Mouse (Mus musculus): ENCODE data around the gene Zmynd8. TPM values are rescaled to one million over a fixed set of nuclear protein-coding genes. Genes with fewer than 3 reads are reported as not detected.
A peak's percentile ranks its signal among the peaks of the same experiment; 100 is the strongest.

The Zmynd8 gene
- total and polyA plus RNA-seq, 3 experiments, result 30.3 to 89.2 (median 41.6) TPM

GRCm38 (mm10) chr2:165855641-165856301 is 43.0 kb downstream of the Zmynd8 start:
- Histone ChIP-seq H3K27ac (ENCODE audit: control insufficient read depth, low read depth, low read length) (no peak overlapping the region), H3K4me1 (ENCODE audit: control insufficient read depth in 1 of 2, insufficient read depth in 2 of 2, low read length in 2 of 2) (peaks cover 5 to 38% of the 10 kb centered on the region in 2 experiments; a peak in 3 of 4 replicates), H3K4me3 (ENCODE audit: control insufficient read depth in 1 of 2, insufficient read depth in 1 of 2, low read depth in 2 of 2, low read length in 2 of 2) (no peak overlapping the region), H3K27me3 (ENCODE audit: control insufficient read depth in 1 of 2, insufficient read depth in 2 of 2, low read length in 2 of 2) (no peaks in the 10 kb centered on the region), H3K9ac (ENCODE audit: control insufficient read depth, low read depth, low read length, poor library complexity, severe bottlenecking) (no peak overlapping the region), H3K9me3 (replicated peaks; ENCODE audit: insufficient read depth, low read length) (no peaks in the 10 kb centered on the region), H3K36me3 (ENCODE audit: control insufficient read depth in 1 of 2, insufficient read depth in 2 of 2, low read length in 2 of 2) (peaks cover 12 to 23% of the 10 kb centered on the region in 2 experiments), H3K79me2 (ENCODE audit: control insufficient read depth, insufficient read depth, low read length, poor library complexity) (peaks cover 71% of the 10 kb centered on the region)
- peak; percentile 19 for DNase-seq (ENCODE audit: low read depth, low spot score)
- TF ChIP-seq KAT2A (conservative IDR thresholded peaks at IDR 0.05; ENCODE audit: low read depth, low read length) (no peak), HCFC1 (IDR thresholded peaks at IDR 0.05; ENCODE audit: low read depth, low read length) (no peak), ZNF384 (IDR thresholded peaks at IDR 0.05; ENCODE audit: low read depth, low read length) (no peak), RAD21 (IDR thresholded peaks at IDR 0.05; ENCODE audit: low read depth, low read length) (no peak), GATA1 (IDR thresholded peaks at IDR 0.05; ENCODE audit: low read depth, low read length) (no peak), EP300 (IDR thresholded peaks at IDR 0.05; ENCODE audit: low read depth in 1 of 2, low read length in 2 of 2) (no peak), GABPA (IDR thresholded peaks at IDR 0.05; ENCODE audit: low read depth, low read length) (no peak), CHD2 (IDR thresholded peaks at IDR 0.05; ENCODE audit: low read length) (no peak), MAX (IDR thresholded peaks at IDR 0.05; ENCODE audit: low read length) (no peak), MXI1 (IDR thresholded peaks at IDR 0.05; ENCODE audit: low read depth, low read length) (no peak), JUND (IDR thresholded peaks at IDR 0.05; ENCODE audit: low read depth, low read length) (no peak), E2F4 (IDR thresholded peaks at IDR 0.05; ENCODE audit: borderline replicate concordance, low read depth, low read length) (no peak), USF1 (IDR thresholded peaks at IDR 0.05; ENCODE audit: low read depth, low read length) (no peak), TBP (IDR thresholded peaks at IDR 0.05; ENCODE audit: low read depth, low read length) (no peak), BHLHE40 (IDR thresholded peaks at IDR 0.05; ENCODE audit: borderline replicate concordance, low read depth, low read length) (no peak), NELFE (IDR thresholded peaks at IDR 0.05; ENCODE audit: low read depth, low read length) (no peak), ZMIZ1 (IDR thresholded peaks at IDR 0.05; ENCODE audit: low read depth, low read length) (no peak)

DNA sequence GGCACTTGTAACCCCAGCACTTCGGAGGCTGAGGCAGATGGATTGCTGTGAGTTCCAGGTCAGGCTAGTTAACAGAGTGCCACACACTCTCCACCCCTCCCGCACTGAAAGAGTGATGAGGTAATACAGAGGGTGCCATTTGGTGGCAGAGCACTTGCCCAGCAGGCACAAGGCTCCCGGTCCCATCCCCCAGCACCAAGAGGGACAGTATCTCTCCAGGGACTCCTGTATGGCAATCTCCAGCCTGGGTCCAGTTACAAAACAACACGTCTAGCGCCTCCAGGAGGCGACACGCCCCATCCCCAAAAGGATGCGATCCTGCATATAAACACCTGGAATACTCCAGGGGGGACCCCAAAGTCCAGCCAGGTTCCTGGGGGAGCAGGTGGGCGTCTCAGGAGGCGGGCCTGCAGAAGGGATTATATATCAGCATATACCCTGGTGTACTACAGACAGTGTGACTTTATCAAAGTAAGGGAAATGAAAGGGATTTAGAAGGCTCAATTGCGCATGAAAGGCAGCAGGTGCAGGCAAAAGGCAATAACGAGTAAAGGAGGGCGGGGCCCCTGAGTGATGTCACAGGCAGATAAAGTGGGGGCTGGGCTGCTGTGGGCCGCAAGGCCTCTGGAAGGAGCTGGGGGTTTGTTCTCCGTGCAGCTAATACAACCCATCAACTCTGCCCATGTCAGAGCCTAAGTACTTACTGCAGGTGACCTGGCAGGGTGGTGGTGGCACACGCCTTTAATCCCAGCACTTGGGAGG is 44.4 kb downstream of the Zmynd8 start:
- H3K27ac ChIP-seq (ENCODE audit: control insufficient read depth, low read depth, low read length), result no peak overlapping the region
- H3K9me3 ChIP-seq (replicated peaks; ENCODE audit: insufficient read depth, low read length), result no peaks in the 10 kb centered on the region
- H3K27me3 ChIP-seq (ENCODE audit: control insufficient read depth in 1 of 2, insufficient read depth in 2 of 2, low read length in 2 of 2), result no peaks in the 10 kb centered on the region
- H3K4me3 ChIP-seq (ENCODE audit: control insufficient read depth in 1 of 2, insufficient read depth in 1 of 2, low read depth in 2 of 2, low read length in 2 of 2), result no peak overlapping the region
- peaks cover 12 to 21% of the 10 kb centered on the region in 2 experiments for H3K36me3 ChIP-seq (ENCODE audit: control insufficient read depth in 1 of 2, insufficient read depth in 2 of 2, low read length in 2 of 2)
- peaks cover 5 to 38% of the 10 kb centered on the region in 2 experiments; a peak in 3 of 4 replicates for H3K4me1 ChIP-seq (ENCODE audit: control insufficient read depth in 1 of 2, insufficient read depth in 2 of 2, low read length in 2 of 2)
- DNase-seq (ENCODE audit: low read depth, low spot score), result no peak
- H3K79me2 ChIP-seq (ENCODE audit: control insufficient read depth, insufficient read depth, low read length, poor library complexity), result peaks cover 63% of the 10 kb centered on the region
- H3K9ac ChIP-seq (ENCODE audit: control insufficient read depth, low read depth, low read length, poor library complexity, severe bottlenecking), result no peak overlapping the region
- TF ChIP-seq MAX (IDR thresholded peaks at IDR 0.05; ENCODE audit: low read length), result no peak
- TF ChIP-seq TBP (IDR thresholded peaks at IDR 0.05; ENCODE audit: low read depth, low read length), result no peak
- no peak for TF ChIP-seq ZMIZ1 (IDR thresholded peaks at IDR 0.05; ENCODE audit: low read depth, low read length)
- no peak for TF ChIP-seq ZNF384 (IDR thresholded peaks at IDR 0.05; ENCODE audit: low read depth, low read length)
- TF ChIP-seq KAT2A (conservative IDR thresholded peaks at IDR 0.05; ENCODE audit: low read depth, low read length), result no peak
- TF ChIP-seq MAZ (IDR thresholded peaks at IDR 0.05; ENCODE audit: low read depth, low read length), result no peak
- TF ChIP-seq RCOR1 (IDR thresholded peaks at IDR 0.05; ENCODE audit: low read depth, low read length), result no peak
- TF ChIP-seq CHD2 (IDR thresholded peaks at IDR 0.05; ENCODE audit: low read length), result no peak
- TF ChIP-seq CHD1 (IDR thresholded peaks at IDR 0.05; ENCODE audit: low read depth, low read length), result no peak
- TF ChIP-seq RAD21 (IDR thresholded peaks at IDR 0.05; ENCODE audit: low read depth, low read length), result no peak
- no peak for TF ChIP-seq ETS1 (IDR thresholded peaks at IDR 0.05; ENCODE audit: low read depth, low read length)
- no peak for TF ChIP-seq UBTF (IDR thresholded peaks at IDR 0.05; ENCODE audit: borderline replicate concordance, insufficient read depth, low read depth, low read length)
- TF ChIP-seq E2F4 (IDR thresholded peaks at IDR 0.05; ENCODE audit: borderline replicate concordance, low read depth, low read length), result no peak
- TF ChIP-seq USF1 (IDR thresholded peaks at IDR 0.05; ENCODE audit: low read depth, low read length), result no peak
- TF ChIP-seq MYC (IDR thresholded peaks at IDR 0.05; ENCODE audit: low read depth, low read length), result no peak
- no peak for TF ChIP-seq JUND (IDR thresholded peaks at IDR 0.05; ENCODE audit: low read depth, low read length)
- TF ChIP-seq USF2 (IDR thresholded peaks at IDR 0.05; ENCODE audit: borderline replicate concordance in 1 of 2, insufficient read depth in 1 of 2, low read depth in 1 of 2, low read length in 2 of 2), result no peak
- TF ChIP-seq POLR2AphosphoS5 (IDR thresholded peaks at IDR 0.05; ENCODE audit: borderline replicate concordance, low read depth, low read length), result no peak

Measured in MEL (cell line).